8 mouse cellular contexts compared by ENCODE assay signal in genomic region chr2:27926478-27927165, GRCm38 (mm10). TPM values are rescaled to one million over a fixed set of nuclear protein-coding genes. Genes with fewer than 3 reads are reported as not detected.
DNase-seq lines count a peak whose midpoint lies in the region; TF ChIP-seq lines count a peak whose summit lies in the region.

No protein-coding gene starts in this region.

- H3K79me2 ChIP-seq in C2C12 (ENCODE audit: control insufficient read depth, insufficient read depth), result peaks cover 100% of the 10 kb centered on the region

- TF ChIP-seq CTCF in C2C12 (IDR thresholded peaks at IDR 0.05; ENCODE audit: control insufficient read depth, insufficient read depth, insufficient read length), result peak; percentile 10
- TF ChIP-seq CTCF in lung, adult 2 months (IDR thresholded peaks at IDR 0.05; ENCODE audit: insufficient read depth, low read length), result peak; percentile 66

- H3ac ChIP-seq in C2C12 (ENCODE audit: control insufficient read depth, insufficient read length, low read depth), result no peak overlapping the region

- peak; percentile 39 for DNase-seq in 3T3-L1 (ENCODE audit: low read depth, low spot score)
- peak; percentile 19 for DNase-seq in c-Kit-positive CD71-positive TER-119-positive erythroid progenitor cells, embryonic 14.5 days (ENCODE audit: low spot score)
- DNase-seq in forelimb bud, embryonic 11.5 days (ENCODE audit: low read depth, low spot score), result peak; percentile 40
- DNase-seq in kidney, postnatal 14 days, result peak; percentile 62
- peak; percentile 61 for DNase-seq in lung, adult 2 months
- peak; percentile 80 for DNase-seq in right cerebral cortex, postnatal 14 days
- DNase-seq in T-cell, adult 2 months (ENCODE audit: low spot score), result no peak

- H3K4me1 ChIP-seq in lung, adult 2 months (ENCODE audit: control insufficient read depth, insufficient read depth, low read length), result peaks cover 5% of the 10 kb centered on the region; the same call in 1 of the 2 replicates

- H3K79me3 ChIP-seq in C2C12 (ENCODE audit: low read depth), result peaks cover 67% of the 10 kb centered on the region

- H3K27me3 ChIP-seq in C2C12 (ENCODE audit: control insufficient read depth, insufficient read depth, insufficient read length), result no peaks in the 10 kb centered on the region

- peaks cover 90% of the 10 kb centered on the region for H3K36me3 ChIP-seq in C2C12 (ENCODE audit: control insufficient read depth, insufficient read depth)

- no peak overlapping the region for H3K4me3 ChIP-seq in C2C12 (ENCODE audit: insufficient read depth, poor library complexity, severe bottlenecking)
- H3K4me3 ChIP-seq in lung, adult 2 months (replicated peaks; ENCODE audit: extremely low read depth, low read depth, low read length), result no peak overlapping the region

- TF ChIP-seq POLR2A in lung, adult 2 months (IDR thresholded peaks at IDR 0.05; ENCODE audit: borderline replicate concordance, extremely low read depth, low read depth, low read length), result no peak

- 50% methylated on average over 7 of the region's 7 CpGs for WGBS in lung, adult 2 months

TF ChIP-seq in C2C12, 6 proteins besides CTCF, POLR2A, EP300 and RAD21:
- no peak for TF ChIP-seq MYOD1 (IDR thresholded peaks at IDR 0.05; ENCODE audit: control insufficient read depth, insufficient read length, low read depth)
- TF ChIP-seq MYOG (IDR thresholded peaks at IDR 0.05; ENCODE audit: control insufficient read depth, extremely low read depth, insufficient read length), result no peak
- no peak for TF ChIP-seq MAX (IDR thresholded peaks at IDR 0.05)
- TF ChIP-seq CEBPB (IDR thresholded peaks at IDR 0.05; ENCODE audit: low read depth), result no peak
- no peak for TF ChIP-seq FOSL1 (IDR thresholded peaks at IDR 0.05; ENCODE audit: insufficient read depth, low read length, poor library complexity, severe bottlenecking)
- no peak for TF ChIP-seq USF1 (IDR thresholded peaks at IDR 0.05; ENCODE audit: low read depth)
TF ChIP-seq in C2C12: peak in this region for 0.

RNA-seq across cellular contexts. Expression of gene Col5a1, which starts 40.4 kb away (rescaled TPM):
- polyA plus RNA-seq in C2C12 (2012; fragmentation: generic; extraction: Trizol), result 37.9 TPM
- polyA plus RNA-seq in lung, adult 2 months (2012; rRNA removed), result 18.5 and 18.8 TPM in 2 replicates
